ENCODE assay signal across 22 mouse cellular contexts in genomic region chr10:31330286-31330962, GRCm38 (mm10). TPM values are rescaled to one million over a fixed set of nuclear protein-coding genes. Genes with fewer than 3 reads are reported as not detected.
DNase-seq lines count a peak whose midpoint lies in the region; ATAC-seq and TF ChIP-seq lines count a peak whose summit lies in the region.
"Had no signal": no experiment of that assay in that cellular context is flagged by ENCODE, and none has a peak within 500 bp of the region (broad histone marks: within the 10 kb centered on the region; RNA-seq: fewer than 3 reads in every experiment).

No protein-coding gene starts in this region.

- H3K4me1 ChIP-seq in liver, embryonic 11.5 days (replicated peaks; ENCODE audit: control insufficient read depth, insufficient read depth, low read length), result 0 out of 2 replicates have a peak, but pooled peaks cover 4% of the 10 kb centered on the region
- H3K4me1 ChIP-seq in liver, postnatal 0 days (ENCODE audit: insufficient read depth), result no peaks in the 10 kb centered on the region
- H3K4me1 ChIP-seq in G1E (ENCODE audit: insufficient read depth, low read depth, low read length), result peaks cover 31% of the 10 kb centered on the region
- no peaks in the 10 kb centered on the region; the same call in 1 of the 2 replicates for H3K4me1 ChIP-seq in liver, embryonic 16.5 days (ENCODE audit: control insufficient read depth, low read depth, low read length)
- H3K4me1 ChIP-seq in heart, embryonic 12.5 days (replicated peaks), result 0 out of 2 replicates have a peak, but pooled peaks cover 4% of the 10 kb centered on the region
- H3K4me1 ChIP-seq in forebrain, embryonic 14.5 days (ENCODE audit: control insufficient read depth, insufficient read depth, low read length), result no peaks in the 10 kb centered on the region
- H3K4me1 ChIP-seq: embryonic facial prominence, embryonic 15.5 days; forebrain, embryonic 10.5 days; heart, embryonic 10.5 days had no signal

- peak; percentile 84 for ATAC-seq in liver, embryonic 11.5 days (replicated peaks; ENCODE audit: low FRiP score)
- no peak for ATAC-seq in liver, postnatal 0 days
- peak; percentile 92 for ATAC-seq in G1E (ENCODE audit: extremely low read depth, insufficient number of reproducible peaks, low FRiP score, poor library complexity, severe bottlenecking)
- ATAC-seq in liver, embryonic 16.5 days (ENCODE audit: low read depth), result peak; percentile 60
- ATAC-seq in heart, embryonic 12.5 days (ENCODE audit: insufficient number of reproducible peaks, low FRiP score), result no peak
- ATAC-seq in forebrain, embryonic 14.5 days, result no peak
- ATAC-seq: activated CD4-positive, CD25-positive, alpha-beta regulatory T cell, adult 4 months; CD4-positive, CD25-positive, alpha-beta regulatory T cell, adult 4 months; Patski had no signal

- H3K9me3 ChIP-seq in liver, embryonic 11.5 days (ENCODE audit: control insufficient read depth, low read length), result no peaks in the 10 kb centered on the region
- no peaks in the 10 kb centered on the region for H3K9me3 ChIP-seq in liver, postnatal 0 days (ENCODE audit: low read length)
- no peaks in the 10 kb centered on the region for H3K9me3 ChIP-seq in G1E (replicated peaks)
- no peaks in the 10 kb centered on the region for H3K9me3 ChIP-seq in liver, embryonic 16.5 days (replicated peaks; ENCODE audit: control insufficient read depth, low read length)
- no peaks in the 10 kb centered on the region for H3K9me3 ChIP-seq in heart, embryonic 12.5 days (replicated peaks)
- no peaks in the 10 kb centered on the region for H3K9me3 ChIP-seq in forebrain, embryonic 14.5 days (replicated peaks; ENCODE audit: control insufficient read depth, low read length)
- H3K9me3 ChIP-seq: embryonic facial prominence, embryonic 15.5 days; forebrain, embryonic 10.5 days; forebrain, embryonic 15.5 days; heart, embryonic 10.5 days; heart, embryonic 15.5 days; hindbrain, embryonic 13.5 days had no signal

- H3K9ac ChIP-seq in liver, embryonic 11.5 days (ENCODE audit: low read depth, low read length), result no peak overlapping the region
- no peak overlapping the region for H3K9ac ChIP-seq in liver, postnatal 0 days (replicated peaks)
- H3K9ac ChIP-seq in liver, embryonic 16.5 days (ENCODE audit: low read depth, low read length), result no peak overlapping the region
- no peak overlapping the region for H3K9ac ChIP-seq in heart, embryonic 12.5 days
- H3K9ac ChIP-seq in forebrain, embryonic 14.5 days (ENCODE audit: low read length), result no peak overlapping the region
- H3K9ac ChIP-seq: embryonic facial prominence, embryonic 15.5 days; forebrain, embryonic 15.5 days; heart, embryonic 15.5 days; hindbrain, embryonic 13.5 days had no signal

- H3K4me2 ChIP-seq in liver, embryonic 11.5 days, result no peak overlapping the region
- no peak overlapping the region for H3K4me2 ChIP-seq in liver, postnatal 0 days (ENCODE audit: low read depth, low read length)
- no peak overlapping the region for H3K4me2 ChIP-seq in liver, embryonic 16.5 days (ENCODE audit: low read depth, low read length)
- no peak overlapping the region for H3K4me2 ChIP-seq in heart, embryonic 12.5 days
- H3K4me2 ChIP-seq in forebrain, embryonic 14.5 days (ENCODE audit: low read length), result no peak overlapping the region
- H3K4me2 ChIP-seq: embryonic facial prominence, embryonic 15.5 days; forebrain, embryonic 15.5 days; heart, embryonic 15.5 days; hindbrain, embryonic 13.5 days had no signal

- H3K4me3 ChIP-seq in liver, embryonic 11.5 days (ENCODE audit: low read depth, low read length), result no peak overlapping the region
- H3K4me3 ChIP-seq in liver, postnatal 0 days (ENCODE audit: low read depth, low read length), result no peak overlapping the region
- no peak overlapping the region for H3K4me3 ChIP-seq in G1E (ENCODE audit: low read depth, low read length)
- H3K4me3 ChIP-seq in liver, embryonic 16.5 days (ENCODE audit: low read depth, low read length), result no peak overlapping the region
- H3K4me3 ChIP-seq in heart, embryonic 12.5 days, result no peak overlapping the region
- H3K4me3 ChIP-seq in forebrain, embryonic 14.5 days (ENCODE audit: low read depth, low read length), result no peak overlapping the region
- H3K4me3 ChIP-seq: embryonic facial prominence, embryonic 15.5 days; erythroblast, embryonic 14.5 days; forebrain, embryonic 10.5 days; forebrain, embryonic 15.5 days; heart, embryonic 10.5 days; heart, embryonic 15.5 days; hindbrain, embryonic 13.5 days had no signal

- no peak for DNase-seq in liver, embryonic 11.5 days (ENCODE audit: low spot score)
- no peak for DNase-seq in liver, postnatal 0 days
- no peak for DNase-seq in G1E (ENCODE audit: low spot score)
- peak; percentile 8 for DNase-seq in c-Kit-positive CD71-positive TER-119-positive erythroid progenitor cells, embryonic 14.5 days (ENCODE audit: low spot score)
- DNase-seq in natural killer cell, adult 2 months (ENCODE audit: low spot score in 2 of 2), result no peak
- no peak for DNase-seq in forebrain, embryonic 14.5 days (ENCODE audit: low spot score)
- DNase-seq: B cell, adult 2 months; cerebellum, adult 9-10 months; embryo, embryonic 11 days had no signal

- no peaks in the 10 kb centered on the region for H3K27me3 ChIP-seq in liver, embryonic 11.5 days (replicated peaks; ENCODE audit: control insufficient read depth, insufficient read depth, low read length)
- no peaks in the 10 kb centered on the region for H3K27me3 ChIP-seq in liver, postnatal 0 days (ENCODE audit: insufficient read depth, low read length)
- H3K27me3 ChIP-seq in G1E (ENCODE audit: insufficient read depth, low read length), result no peaks in the 10 kb centered on the region
- no peaks in the 10 kb centered on the region for H3K27me3 ChIP-seq in liver, embryonic 16.5 days (ENCODE audit: control insufficient read depth, insufficient read depth, low read depth, low read length)
- H3K27me3 ChIP-seq in heart, embryonic 12.5 days (replicated peaks), result no peaks in the 10 kb centered on the region
- no peaks in the 10 kb centered on the region for H3K27me3 ChIP-seq in forebrain, embryonic 14.5 days (replicated peaks; ENCODE audit: control insufficient read depth, insufficient read depth, low read length)
- H3K27me3 ChIP-seq: embryonic facial prominence, embryonic 15.5 days; forebrain, embryonic 15.5 days; heart, embryonic 15.5 days; hindbrain, embryonic 13.5 days; Patski had no signal

- H3K36me3 ChIP-seq in liver, embryonic 11.5 days (ENCODE audit: control insufficient read depth, insufficient read depth, low read length), result no peaks in the 10 kb centered on the region; the same call in 1 of the 2 replicates
- H3K36me3 ChIP-seq in liver, postnatal 0 days (replicated peaks; ENCODE audit: insufficient read depth, low read length), result no peaks in the 10 kb centered on the region
- peaks cover 34% of the 10 kb centered on the region for H3K36me3 ChIP-seq in G1E (replicated peaks)
- H3K36me3 ChIP-seq in liver, embryonic 16.5 days (ENCODE audit: control insufficient read depth, insufficient read depth), result no peaks in the 10 kb centered on the region
- peaks cover 25% of the 10 kb centered on the region for H3K36me3 ChIP-seq in heart, embryonic 12.5 days
- H3K36me3 ChIP-seq in forebrain, embryonic 14.5 days (ENCODE audit: control insufficient read depth, insufficient read depth, low read length), result peaks cover 20% of the 10 kb centered on the region; the same call in 1 of the 2 replicates

- H3K27ac ChIP-seq in liver, embryonic 11.5 days (ENCODE audit: low read depth, low read length), result no peak overlapping the region
- no peak overlapping the region for H3K27ac ChIP-seq in liver, postnatal 0 days (ENCODE audit: low read depth)
- H3K27ac ChIP-seq in liver, embryonic 16.5 days (ENCODE audit: low read length), result no peak overlapping the region
- H3K27ac ChIP-seq in heart, embryonic 12.5 days (ENCODE audit: poor library complexity, severe bottlenecking), result no peak overlapping the region
- no peak overlapping the region for H3K27ac ChIP-seq in forebrain, embryonic 14.5 days (ENCODE audit: low read depth, low read length)
- H3K27ac ChIP-seq: embryonic facial prominence, embryonic 15.5 days; forebrain, embryonic 10.5 days; forebrain, embryonic 15.5 days; heart, embryonic 10.5 days; heart, embryonic 15.5 days; hindbrain, embryonic 13.5 days; hindbrain, postnatal 0 days had no signal

- WGBS in liver, embryonic 11.5 days, result 79% methylated on average over 3 of the region's 3 CpGs
- WGBS in liver, postnatal 0 days (ENCODE audit: insufficient replicate concordance), result 64% methylated on average over 3 of the region's 3 CpGs
- 59% methylated on average over 3 of the region's 3 CpGs for WGBS in liver, embryonic 16.5 days (ENCODE audit: insufficient replicate concordance)
- WGBS in heart, embryonic 12.5 days, result 87% methylated on average over 3 of the region's 3 CpGs
- 93% methylated on average over 3 of the region's 3 CpGs for WGBS in forebrain, embryonic 14.5 days

- no peak for TF ChIP-seq EP300 in liver, postnatal 0 days (IDR thresholded peaks at IDR 0.05; ENCODE audit: low read depth)

- TF ChIP-seq CTCF in liver, postnatal 0 days (IDR thresholded peaks at IDR 0.05; ENCODE audit: low read depth), result no peak
- no peak for TF ChIP-seq CTCF in G1E (IDR thresholded peaks at IDR 0.05; ENCODE audit: low read depth, low read length)

RNA-seq across cellular contexts. Expression of gene Hddc2, which starts 17.2 kb away (rescaled TPM):
- polyA plus RNA-seq in liver, embryonic 11.5 days (2014; fragmentation: Nextera tagmentation; extraction: Ambion mirVana), result 59.2 and 63.3 TPM in 2 replicates
- polyA plus RNA-seq in liver, postnatal 0 days (2015; fragmentation: Nextera tagmentation; extraction: Ambion mirVana), result 9.5 and 10.6 TPM in 2 replicates
- total RNA-seq in G1E (2014; fragmentation: Nextera tagmentation), result 29.8 and 33.3 TPM in 2 replicates
- 75.8 and 81.1 TPM in 2 replicates for total RNA-seq in G1E (2017)
- 3.4 and 3.5 TPM in 2 replicates for polyA plus RNA-seq in G1E (2012)
- polyA plus RNA-seq in liver, embryonic 16.5 days (2015; fragmentation: Nextera tagmentation; extraction: Ambion mirVana), result 9.2 and 9.4 TPM in 2 replicates
- 49.9 and 53.4 TPM in 2 replicates for polyA plus RNA-seq in heart, embryonic 12.5 days (2016; fragmentation: Nextera tagmentation; extraction: Ambion mirVana)
- 60.6 and 64.7 TPM in 2 replicates for polyA plus RNA-seq in forebrain, embryonic 14.5 days (2014; fragmentation: Nextera tagmentation; extraction: Ambion mirVana)
- polyA plus RNA-seq: erythroblast, embryonic 14.5 days had no signal

Comparison
In these comparisons a context has a peak if more than half of its experiments do, and no peak if none do; other contexts are left out.
1. ATAC-seq: peak in liver, embryonic 11.5 days (single experiment), G1E (single experiment) and liver, embryonic 16.5 days (single experiment); none in liver, postnatal 0 days (single experiment), heart, embryonic 12.5 days (single experiment) and forebrain, embryonic 14.5 days (single experiment).